Mouse (Mus musculus) MN1 (cell line): Measurements from ENCODE around the gene Tepp.

Source experiments
- DNase-seq: peaks from one replicate; pipeline ENCODE4 v3.0.0-alpha.2; 2016; ENCODE audit warnings: low spot score

The Tepp gene

GRCm38 (mm10) chr8:95331156-95331719 lies 20.9 kb downstream of the Tepp start:
- no peak for DNase-seq

GRCm38 (mm10) chr8:95331720-95332436 lies 21.5 kb downstream of the Tepp start, which contains the start of the genes Zfp319 and Usb1:
Gene Zfp319, minus strand, starts transcription at chr8:95331950.
Gene Usb1, plus strand, starts transcription at chr8:95332284.
- peak; percentile 98 for DNase-seq

- DNase-seq = no peak
Measured at GRCm38 (mm10) chr8:95332437-95333199, 22.3 kb downstream of the Tepp start.

- DNase-seq = no peak
Measured at GRCm38 (mm10) chr8:95335706-95336105, 25.3 kb downstream of the Tepp start.

GRCm38 (mm10) chr8:95336363-95336762 lies 26.0 kb downstream of the Tepp start:
- DNase-seq = no peak

- no peak for DNase-seq
Measured at GRCm38 (mm10) chr8:95341721-95342120, 31.4 kb downstream of the Tepp start.

- no peak for DNase-seq
Measured at GRCm38 (mm10) chr8:95344668-95345067, 34.3 kb downstream of the Tepp start.

- peak; percentile 82 for DNase-seq
Measured at GRCm38 (mm10) chr8:95346643-95347545, 36.5 kb downstream of the Tepp start.

GRCm38 (mm10) chr8:95348356-95348755 lies 38.0 kb downstream of the Tepp start:
- DNase-seq = no peak

- peak; percentile 89 for DNase-seq
Measured at GRCm38 (mm10) chr8:95348811-95349630, 38.7 kb downstream of the Tepp start.

- DNase-seq = peak; percentile 63
Measured at GRCm38 (mm10) chr8:95351461-95351860, 41.1 kb downstream of the Tepp start.

GRCm38 (mm10) chr8:95352151-95352870 lies 41.9 kb downstream of the Tepp start, which contains the start of gene Mmp15:
Gene Mmp15, plus strand, starts transcription at chr8:95352268.
- DNase-seq = peak; percentile 82

- peak; percentile 80 for DNase-seq
Measured at GRCm38 (mm10) chr8:95352871-95353866, 42.8 kb downstream of the Tepp start.

GRCm38 (mm10) chr8:95354606-95355005 lies 44.2 kb downstream of the Tepp start:
- DNase-seq = no peak

GRCm38 (mm10) chr8:95358550-95359411 lies 48.4 kb downstream of the Tepp start:
- peak; percentile 49 for DNase-seq

GRCm38 (mm10) chr8:95360181-95361015 lies 50.0 kb downstream of the Tepp start:
- peak; percentile 83 for DNase-seq

GRCm38 (mm10) chr8:95361016-95361341 lies 50.6 kb downstream of the Tepp start:
- DNase-seq = no peak
